18 mouse cellular contexts compared by ENCODE assay signal in genomic region chr7:100034815-100035463, GRCm38 (mm10). TPM values are rescaled to one million over a fixed set of nuclear protein-coding genes. Genes with fewer than 3 reads are reported as not detected.
DNase-seq lines count a peak whose midpoint lies in the region; ATAC-seq lines count a peak whose summit lies in the region.
"Had no signal": no experiment of that assay in that cellular context is flagged by ENCODE, and none has a peak within 500 bp of the region (broad histone marks: within the 10 kb centered on the region; RNA-seq: fewer than 3 reads in every experiment).

No protein-coding gene starts in this region.

- H3K36me3 ChIP-seq in kidney, embryonic 14.5 days (ENCODE audit: control insufficient read depth, insufficient read depth, low read length) = no peaks in the 10 kb centered on the region
- H3K36me3 ChIP-seq: heart, embryonic 13.5 days; liver, embryonic 12.5 days had no signal

- 51% methylated on average over 11 of the region's 11 CpGs for WGBS in kidney, embryonic 14.5 days

- H3K4me2 ChIP-seq in kidney, embryonic 14.5 days (replicated peaks; ENCODE audit: low read depth, low read length) = no peak overlapping the region
- H3K4me2 ChIP-seq: heart, embryonic 13.5 days; liver, embryonic 12.5 days; lung, embryonic 14.5 days had no signal

- 0 out of 2 replicates have a peak, but pooled peaks have one; percentile 40 for ATAC-seq in kidney, embryonic 14.5 days (ENCODE audit: low FRiP score, low TSS enrichment)
- ATAC-seq: inflammation-experienced regulatory T-cells, adult 6 months; liver, embryonic 12.5 days; midbrain, embryonic 16.5 days had no signal

- no peak overlapping the region for H3K4me3 ChIP-seq in kidney, embryonic 14.5 days (ENCODE audit: low read length)
- H3K4me3 ChIP-seq: heart, embryonic 13.5 days; liver, embryonic 12.5 days had no signal

- H3K27me3 ChIP-seq in kidney, embryonic 14.5 days (ENCODE audit: control insufficient read depth, insufficient read depth, low read length) = no peaks in the 10 kb centered on the region; the same call in 1 of the 2 replicates
- H3K27me3 ChIP-seq: heart, embryonic 13.5 days; liver, embryonic 12.5 days had no signal

- H3K9ac ChIP-seq in kidney, embryonic 14.5 days (ENCODE audit: low read depth, low read length) = no peak overlapping the region
- H3K9ac ChIP-seq: heart, embryonic 13.5 days; liver, embryonic 12.5 days; lung, embryonic 14.5 days had no signal

- H3K27ac ChIP-seq in kidney, embryonic 14.5 days (ENCODE audit: low read depth, low read length) = no peak overlapping the region
- H3K27ac ChIP-seq: heart, embryonic 13.5 days; liver, embryonic 12.5 days had no signal

- H3K9me3 ChIP-seq in kidney, embryonic 14.5 days (ENCODE audit: control insufficient read depth, low read length) = no peaks in the 10 kb centered on the region
- H3K9me3 ChIP-seq: liver, embryonic 12.5 days had no signal

- DNase-seq in adrenal gland, postnatal 14 days = peak; percentile 34
- no peak for DNase-seq in adrenal gland, adult 18-20 months (ENCODE audit: low spot score in 2 of 2)
- DNase-seq in kidney, postnatal 4 days = no peak
- DNase-seq in 416B (ENCODE audit: low read depth) = peak; percentile 49
- peak; percentile 37 for DNase-seq in gonadal fat pad, adult 2 months (ENCODE audit: low read depth)
- no peak for DNase-seq in retina, embryonic 14.5 days (ENCODE audit: low spot score)
- no peak for DNase-seq in layer of hippocampus, adult 18-20 months (ENCODE audit: low spot score in 2 of 2)
- DNase-seq: adrenal gland, postnatal 10 days; cerebellum, adult 8-10 months; heart, adult 11 months; heart, postnatal 36 days; kidney, postnatal 10 days; lung, embryonic 14.5 days had no signal

- H3K4me1 ChIP-seq in kidney, embryonic 14.5 days (ENCODE audit: control insufficient read depth, insufficient read depth, low read length) = 0 out of 2 replicates have a peak, but pooled peaks cover 3% of the 10 kb centered on the region
- H3K4me1 ChIP-seq: liver, embryonic 12.5 days had no signal

RNA-seq across cellular contexts. Expression of gene Chrdl2, which starts 29.0 kb away (rescaled TPM):
- total RNA-seq in adrenal gland, postnatal 14 days (2021) = 0.26 TPM in 1 of 2 replicates, not detected in the other
- total RNA-seq in adrenal gland, adult 18-20 months (2021) = not detected
- 0.32 and 0.84 TPM in 2 replicates for polyA plus RNA-seq in kidney, embryonic 14.5 days (2014; fragmentation: Nextera tagmentation; extraction: Ambion mirVana)
- polyA plus RNA-seq in gonadal fat pad, adult 2 months (2012; rRNA removed) = 4.7 and 6.7 TPM in 2 replicates
- not detected for total RNA-seq in layer of hippocampus, adult 18-20 months (2021)
- total RNA-seq: adrenal gland, postnatal 10 days had no signal
- polyA plus RNA-seq: inflammation-experienced regulatory T-cells, adult 6 months had no signal

RNA-seq across cellular contexts. Expression of gene Rnf169, which starts 54.7 kb away (rescaled TPM):
- total RNA-seq in adrenal gland, postnatal 14 days (2021) = 18.6 and 19.1 TPM in 2 replicates
- 10 to 100 TPM; 14.0 to 17.6 TPM for total RNA-seq in adrenal gland, adult 18-20 months (2021)
- polyA plus RNA-seq in kidney, embryonic 14.5 days (2014; fragmentation: Nextera tagmentation; extraction: Ambion mirVana) = 7.3 and 8.2 TPM in 2 replicates
- polyA plus RNA-seq in gonadal fat pad, adult 2 months (2012; rRNA removed) = 3.6 and 4.8 TPM in 2 replicates
- 10 to 100 TPM; 26.6 to 28.4 TPM for total RNA-seq in layer of hippocampus, adult 18-20 months (2021)

Comparison
In these comparisons a context has a peak if more than half of its experiments do, and no peak if none do; other contexts are left out.
1. DNase-seq: peak in adrenal gland, postnatal 14 days (single experiment), 416B (single experiment) and gonadal fat pad, adult 2 months (single experiment); none in adrenal gland, adult 18-20 months (0 of 2), kidney, postnatal 4 days (0 of 2), retina, embryonic 14.5 days (single experiment) and layer of hippocampus, adult 18-20 months (0 of 2).